Mouse (Mus musculus): ENCODE results near the gene Clpsl2. TPM values are rescaled to one million over a fixed set of nuclear protein-coding genes. Genes with fewer than 3 reads are reported as not detected.

The Clpsl2 gene
- polyA plus RNA-seq, 1 experiment from 2014 or later = not detected

DNA sequence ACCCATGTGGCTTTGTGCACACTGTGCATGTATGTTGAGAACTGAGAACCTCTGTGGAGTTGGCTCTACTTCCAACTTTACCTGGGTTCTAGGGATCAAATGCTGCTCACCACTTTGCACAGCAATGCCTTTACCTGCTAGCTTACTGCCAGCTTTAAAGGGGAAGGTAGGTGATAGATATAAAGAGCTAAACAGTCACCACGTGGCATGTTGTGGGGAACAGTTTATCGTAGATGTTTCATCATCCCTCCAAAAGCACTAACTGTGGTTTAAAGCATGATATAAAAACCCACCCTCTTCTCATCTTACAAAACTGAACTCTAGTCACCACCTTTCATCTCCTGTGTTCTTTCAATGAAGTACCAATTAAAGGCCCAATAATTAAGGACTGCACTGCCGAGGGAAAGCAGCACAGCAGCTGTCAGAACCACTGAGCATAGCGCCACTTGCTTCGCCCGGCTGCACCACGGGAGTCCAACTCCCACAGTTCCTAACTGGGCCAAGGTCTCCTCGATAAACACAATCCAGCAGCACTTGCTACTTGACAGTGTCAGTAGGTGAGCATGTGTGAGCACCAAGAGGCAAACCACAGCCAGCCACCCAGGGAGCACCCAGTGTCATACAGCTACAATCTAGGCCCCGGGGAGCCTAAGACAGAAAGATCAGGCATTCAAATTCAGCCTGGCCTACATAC lies 52.5 kb downstream of the Clpsl2 start:
- Histone ChIP-seq H3K9me3 (ENCODE audit: control insufficient read depth, low read length) (no peaks in the 10 kb centered on the region), H3K36me3 (ENCODE audit: control insufficient read depth, insufficient read depth, low read length) (peaks cover 63% of the 10 kb centered on the region), H3K9ac (ENCODE audit: low read depth, low read length) (no peak overlapping the region), H3K27me3 (replicated peaks; ENCODE audit: control insufficient read depth, insufficient read depth, low read length) (no peaks in the 10 kb centered on the region), H3K4me2 (no peak overlapping the region), H3K4me1 (replicated peaks; ENCODE audit: control insufficient read depth, insufficient read depth, low read length) (no peaks in the 10 kb centered on the region), H3K4me3 (ENCODE audit: low read depth, low read length) (no peak overlapping the region), H3K27ac (ENCODE audit: low read depth, low read length) (no peak overlapping the region)
- DNase-seq (ENCODE audit: low spot score) (no peak), ATAC-seq (replicated peaks; ENCODE audit: low FRiP score) (no peak)
- 90% methylated on average over 9 of the region's 9 CpGs for WGBS

Small RNA genes lying within 50 kb of the gene (microRNA-seq; reads per million reads assigned to microRNA genes)
- not detected for gene Gm25195 (ENCODE audit: borderline number of aligned reads)
- not detected for gene Mir6969 (ENCODE audit: borderline number of aligned reads)

Other genes starting within 250 kb of the Clpsl2 start
- gene Fance, start 235.9 kb upstream of the Clpsl2 start, polyA plus RNA-seq (2014; fragmentation: Nextera tagmentation; extraction: Ambion mirVana) = 30.2 and 31.1 TPM in 2 replicates
- gene Rpl10a, start 220.9 kb upstream of the Clpsl2 start, polyA plus RNA-seq (2014; fragmentation: Nextera tagmentation; extraction: Ambion mirVana) = 683 and 733 TPM in 2 replicates
- gene Tead3, start 198.6 kb upstream of the Clpsl2 start, polyA plus RNA-seq (2014; fragmentation: Nextera tagmentation; extraction: Ambion mirVana) = 4.3 and 4.6 TPM in 2 replicates
- 2.8 and 3.3 TPM in 2 replicates for gene Tulp1, start 184.2 kb upstream of the Clpsl2 start, polyA plus RNA-seq (2014; fragmentation: Nextera tagmentation; extraction: Ambion mirVana)
- 8.8 and 10.1 TPM in 2 replicates for gene Fkbp5, start 31.9 kb upstream of the Clpsl2 start, polyA plus RNA-seq (2014; fragmentation: Nextera tagmentation; extraction: Ambion mirVana)
- not detected in 2 replicates for gene Armc12, start 18.6 kb upstream of the Clpsl2 start, polyA plus RNA-seq (2014; fragmentation: Nextera tagmentation; extraction: Ambion mirVana)
- 3.5 and 3.7 TPM in 2 replicates for gene Clps, start 11.4 kb downstream of the Clpsl2 start, polyA plus RNA-seq (2014; fragmentation: Nextera tagmentation; extraction: Ambion mirVana)
- gene Lhfpl5, start 26.2 kb downstream of the Clpsl2 start, polyA plus RNA-seq (2014; fragmentation: Nextera tagmentation; extraction: Ambion mirVana) = 0.27 and 0.33 TPM in 2 replicates
- 92.7 and 99.8 TPM in 2 replicates for gene Srpk1, start 73.3 kb downstream of the Clpsl2 start, polyA plus RNA-seq (2014; fragmentation: Nextera tagmentation; extraction: Ambion mirVana)
- 0.34 and 0.75 TPM in 2 replicates for gene Slc26a8, start 140.8 kb downstream of the Clpsl2 start, polyA plus RNA-seq (2014; fragmentation: Nextera tagmentation; extraction: Ambion mirVana)
- gene Mapk14, start 141.9 kb downstream of the Clpsl2 start, polyA plus RNA-seq (2014; fragmentation: Nextera tagmentation; extraction: Ambion mirVana) = 58.5 and 64.6 TPM in 2 replicates
- 0.84 and 3.6 TPM in 2 replicates for gene AC170998.1, start 176.7 kb downstream of the Clpsl2 start, polyA plus RNA-seq (2014; fragmentation: Nextera tagmentation; extraction: Ambion mirVana)
- gene Mapk13, start 219.9 kb downstream of the Clpsl2 start, polyA plus RNA-seq (2014; fragmentation: Nextera tagmentation; extraction: Ambion mirVana) = 5.0 and 5.5 TPM in 2 replicates

Data from liver, embryonic 11.5 days (tissue).